Mouse (Mus musculus): ENCODE results near the gene Irf9. TPM values are rescaled to one million over a fixed set of nuclear protein-coding genes. Genes with fewer than 3 reads are reported as not detected.

Irf9 gene
- polyA plus RNA-seq, 1 experiment from 2014 or later: 10.7 TPM

DNA sequence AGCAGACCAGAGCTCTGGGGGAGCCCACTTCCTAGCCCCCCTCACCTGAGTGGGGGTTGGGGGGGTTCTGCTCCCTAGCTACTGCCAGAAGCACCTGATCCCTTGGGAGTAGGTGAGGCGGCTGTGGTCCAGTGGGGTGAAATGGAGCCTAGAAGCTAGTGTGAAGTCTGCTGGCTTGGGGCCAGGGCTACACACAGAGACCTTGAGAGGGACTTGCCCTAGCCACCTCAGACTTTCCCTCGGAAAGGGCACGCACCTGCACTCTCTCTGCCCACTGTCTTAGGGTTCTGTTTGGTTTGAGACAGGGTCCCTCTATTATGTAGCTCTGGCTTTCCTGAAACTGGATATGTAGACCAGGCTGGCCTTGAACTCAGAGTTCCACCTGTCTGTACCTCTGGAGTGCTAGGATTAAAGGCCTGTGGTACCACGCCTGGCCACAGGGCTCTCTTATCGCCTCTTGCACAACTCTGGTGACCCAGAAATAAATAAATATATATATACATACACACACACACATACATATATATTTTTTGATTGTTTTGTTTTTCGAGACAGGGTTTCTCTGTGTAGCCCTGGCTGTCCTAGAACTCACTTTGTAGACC is 24.6 kb upstream of the Irf9 start:
- Histone ChIP-seq H3K4me2 (ENCODE audit: low read depth, low read length) (peak overlapping the region; percentile 93), H3K27ac (ENCODE audit: low read length) (peak overlapping the region; percentile 93), H3K9me3 (replicated peaks; ENCODE audit: control insufficient read depth, low read length) (no peaks in the 10 kb centered on the region), H3K4me3 (replicated peaks; ENCODE audit: low read length) (peak overlapping the region; percentile 98), H3K9ac (ENCODE audit: low read length) (peak overlapping the region; percentile 96), H3K4me1 (ENCODE audit: control insufficient read depth, insufficient read depth, low read length) (peaks cover 13% of the 10 kb centered on the region), H3K27me3 (ENCODE audit: control insufficient read depth, insufficient read depth, low read length) (no peaks in the 10 kb centered on the region), H3K36me3 (ENCODE audit: control insufficient read depth, insufficient read depth, low read length) (peaks cover 7% of the 10 kb centered on the region)
- ATAC-seq (ENCODE audit: insufficient read depth, low FRiP score): peak; percentile 38
- WGBS: 24% methylated on average over 6 of the region's 6 CpGs

DNA sequence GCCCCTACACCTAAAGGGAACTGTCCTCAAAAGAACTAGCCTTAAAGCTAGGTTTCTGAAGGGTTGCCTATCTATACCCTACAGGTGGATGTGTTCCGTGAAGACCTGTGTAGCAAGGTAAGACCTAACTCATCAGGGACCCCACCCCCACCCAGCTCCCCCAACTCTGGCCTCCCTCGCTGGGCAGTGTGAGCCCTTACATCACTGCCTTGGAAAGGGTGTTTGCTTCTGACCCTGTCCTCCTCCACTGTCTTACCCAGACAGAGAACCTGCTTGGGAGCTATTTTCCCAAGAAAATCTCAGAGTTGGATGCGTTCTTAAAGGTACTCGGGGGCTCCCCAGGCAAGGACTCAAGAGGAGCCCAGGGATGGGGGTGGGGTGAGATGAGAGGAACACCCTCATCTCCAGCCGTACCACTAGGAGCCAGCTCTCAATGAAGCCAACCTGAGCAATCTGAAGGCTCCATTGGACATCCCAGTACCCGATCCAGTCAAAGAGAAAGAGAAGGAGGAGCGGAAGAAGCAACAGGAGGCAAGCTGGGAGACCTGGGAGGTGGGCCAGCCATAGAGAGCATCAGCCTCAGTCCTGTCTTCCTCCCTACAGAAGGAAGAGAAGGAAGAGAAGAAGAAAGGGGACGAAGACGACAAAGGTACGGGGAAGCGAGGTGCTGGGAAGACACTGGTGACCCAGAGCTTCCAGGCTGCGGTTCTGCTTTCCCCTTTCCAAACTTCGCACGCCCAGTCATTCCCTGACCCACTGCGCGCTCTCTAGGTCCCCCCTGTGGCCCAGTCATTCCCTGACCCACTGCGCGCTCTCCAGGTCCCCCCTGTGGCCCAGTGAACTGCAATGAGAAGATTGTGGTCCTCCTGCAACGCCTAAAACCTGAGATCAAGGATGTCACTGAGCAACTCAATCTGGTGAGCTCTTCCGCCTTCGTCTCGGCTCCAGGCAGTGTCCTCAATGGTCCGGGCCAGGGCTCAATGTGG is 23.6 kb upstream of the Irf9 start:
- H3K9ac ChIP-seq (ENCODE audit: low read length): no peak overlapping the region
- H3K27ac ChIP-seq (ENCODE audit: low read length): no peak overlapping the region
- H3K4me3 ChIP-seq (replicated peaks; ENCODE audit: low read length): no peak overlapping the region
- H3K36me3 ChIP-seq (ENCODE audit: control insufficient read depth, insufficient read depth, low read length): peaks cover 7% of the 10 kb centered on the region
- 87% methylated on average over 23 of the region's 23 CpGs for WGBS
- no peaks in the 10 kb centered on the region for H3K27me3 ChIP-seq (ENCODE audit: control insufficient read depth, insufficient read depth, low read length)
- no peak for ATAC-seq (ENCODE audit: insufficient read depth, low FRiP score)
- H3K9me3 ChIP-seq (replicated peaks; ENCODE audit: control insufficient read depth, low read length): no peaks in the 10 kb centered on the region
- no peak overlapping the region for H3K4me2 ChIP-seq (ENCODE audit: low read depth, low read length)
- peaks cover 13% of the 10 kb centered on the region for H3K4me1 ChIP-seq (ENCODE audit: control insufficient read depth, insufficient read depth, low read length)

- Histone ChIP-seq H3K4me3 (replicated peaks; ENCODE audit: low read length) (no peak overlapping the region), H3K27ac (ENCODE audit: low read length) (no peak overlapping the region), H3K4me2 (ENCODE audit: low read depth, low read length) (no peak overlapping the region), H3K36me3 (ENCODE audit: control insufficient read depth, insufficient read depth, low read length) (peaks cover 7% of the 10 kb centered on the region), H3K4me1 (ENCODE audit: control insufficient read depth, insufficient read depth, low read length) (peaks cover 19% of the 10 kb centered on the region), H3K27me3 (ENCODE audit: control insufficient read depth, insufficient read depth, low read length) (no peaks in the 10 kb centered on the region), H3K9ac (ENCODE audit: low read length) (no peak overlapping the region), H3K9me3 (replicated peaks; ENCODE audit: control insufficient read depth, low read length) (no peaks in the 10 kb centered on the region)
- no peak for ATAC-seq (ENCODE audit: insufficient read depth, low FRiP score)
- WGBS: 91% methylated on average over 16 of the region's 16 CpGs
Observed at GRCm38 (mm10) chr14:55580731-55581130, 22.6 kb upstream of the Irf9 start.

GRCm38 (mm10) chr14:55581981-55582681 is 21.2 kb upstream of the Irf9 start:
- no peak for ATAC-seq (ENCODE audit: insufficient read depth, low FRiP score)
- Histone ChIP-seq H3K9ac (ENCODE audit: low read length) (no peak overlapping the region), H3K4me3 (replicated peaks; ENCODE audit: low read length) (no peak overlapping the region), H3K36me3 (ENCODE audit: control insufficient read depth, insufficient read depth, low read length) (peaks cover 7% of the 10 kb centered on the region), H3K4me2 (ENCODE audit: low read depth, low read length) (no peak overlapping the region), H3K27me3 (ENCODE audit: control insufficient read depth, insufficient read depth, low read length) (no peaks in the 10 kb centered on the region), H3K9me3 (replicated peaks; ENCODE audit: control insufficient read depth, low read length) (no peaks in the 10 kb centered on the region), H3K4me1 (ENCODE audit: control insufficient read depth, insufficient read depth, low read length) (peaks cover 20% of the 10 kb centered on the region), H3K27ac (ENCODE audit: low read length) (no peak overlapping the region)
- 68% methylated on average over 9 of the region's 9 CpGs for WGBS

- peak overlapping the region; percentile 75 for H3K9ac ChIP-seq (ENCODE audit: low read length)
- H3K27me3 ChIP-seq (ENCODE audit: control insufficient read depth, insufficient read depth, low read length): no peaks in the 10 kb centered on the region
- no peak for ATAC-seq (ENCODE audit: insufficient read depth, low FRiP score)
- no peaks in the 10 kb centered on the region for H3K9me3 ChIP-seq (replicated peaks; ENCODE audit: control insufficient read depth, low read length)
- peak overlapping the region; percentile 63 for H3K4me3 ChIP-seq (replicated peaks; ENCODE audit: low read length)
- 37% methylated on average over 5 of the region's 5 CpGs for WGBS
- peak overlapping the region; percentile 80 for H3K4me2 ChIP-seq (ENCODE audit: low read depth, low read length)
- peaks cover 8% of the 10 kb centered on the region; the same call in 1 of the 2 replicates for H3K4me1 ChIP-seq (ENCODE audit: control insufficient read depth, insufficient read depth, low read length)
- H3K27ac ChIP-seq (ENCODE audit: low read length): no peak overlapping the region
- peaks cover 11% of the 10 kb centered on the region for H3K36me3 ChIP-seq (ENCODE audit: control insufficient read depth, insufficient read depth, low read length)
Observed at GRCm38 (mm10) chr14:55584303-55584701, 19.1 kb upstream of the Irf9 start.

DNA sequence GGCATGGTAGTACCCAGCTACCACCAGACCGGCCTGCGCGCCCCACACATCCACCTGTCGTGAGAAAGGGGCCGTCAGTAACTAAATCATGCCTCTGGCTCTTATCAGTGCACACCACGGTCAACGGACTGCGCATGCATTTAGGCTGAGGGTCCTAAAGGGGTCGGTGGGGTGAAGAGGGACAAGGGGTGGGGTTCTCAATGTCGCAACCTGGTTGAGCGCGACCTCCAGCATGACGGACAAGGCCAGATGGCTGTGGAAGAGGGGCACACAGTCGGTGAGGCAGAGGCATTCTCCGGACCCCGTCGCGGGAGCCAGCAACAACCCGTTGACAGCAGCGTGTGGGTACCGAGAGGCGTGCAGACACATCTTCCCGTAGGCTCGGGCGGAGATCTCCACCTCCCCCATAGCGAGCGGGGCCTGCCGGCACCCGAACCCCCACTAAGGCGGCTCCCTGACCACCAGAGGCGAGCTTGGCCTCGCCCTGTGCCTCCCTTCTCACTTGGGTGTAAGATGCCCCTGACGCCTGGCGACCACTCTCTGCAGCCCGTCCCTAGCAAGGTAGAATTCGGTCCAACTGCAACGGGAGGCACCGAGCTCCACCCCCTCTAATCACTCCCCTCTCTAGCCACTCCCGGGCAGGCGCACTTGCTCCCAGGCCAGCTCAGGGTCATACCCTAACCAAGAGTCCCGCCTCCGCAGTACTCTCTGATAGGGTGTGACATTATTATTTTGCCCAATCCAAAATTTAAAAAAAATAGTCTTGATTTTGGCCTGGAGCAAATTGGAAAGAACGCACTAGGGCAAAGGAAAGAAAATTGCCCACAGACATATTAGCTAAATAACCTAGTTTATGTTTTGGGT is 18.4 kb upstream of the Irf9 start, which contains the start of gene Emc9:
Emc9 (minus strand) TSS at position 601 of the 864 bp plus-strand sequence.
- Histone ChIP-seq H3K4me3 (replicated peaks; ENCODE audit: low read length) (peak within 1 kb of the TSS; percentile 63), H3K36me3 (ENCODE audit: control insufficient read depth, insufficient read depth, low read length) (peaks cover 11% of the 10 kb centered on the region), H3K4me1 (ENCODE audit: control insufficient read depth, insufficient read depth, low read length) (peaks cover 12% of the 10 kb centered on the region), H3K4me2 (ENCODE audit: low read depth, low read length) (peak within 1 kb of the TSS; percentile 80), H3K9me3 (replicated peaks; ENCODE audit: control insufficient read depth, low read length) (no peaks in the 10 kb centered on the region), H3K9ac (ENCODE audit: low read length) (peak within 1 kb of the TSS; percentile 75), H3K27ac (ENCODE audit: low read length) (peak within 1 kb of the TSS; percentile 67), H3K27me3 (ENCODE audit: control insufficient read depth, insufficient read depth, low read length) (no peaks in the 10 kb centered on the region)
- peak; percentile 89 for ATAC-seq (ENCODE audit: insufficient read depth, low FRiP score)
- WGBS: 3% methylated on average over 43 of the region's 43 CpGs

DNA sequence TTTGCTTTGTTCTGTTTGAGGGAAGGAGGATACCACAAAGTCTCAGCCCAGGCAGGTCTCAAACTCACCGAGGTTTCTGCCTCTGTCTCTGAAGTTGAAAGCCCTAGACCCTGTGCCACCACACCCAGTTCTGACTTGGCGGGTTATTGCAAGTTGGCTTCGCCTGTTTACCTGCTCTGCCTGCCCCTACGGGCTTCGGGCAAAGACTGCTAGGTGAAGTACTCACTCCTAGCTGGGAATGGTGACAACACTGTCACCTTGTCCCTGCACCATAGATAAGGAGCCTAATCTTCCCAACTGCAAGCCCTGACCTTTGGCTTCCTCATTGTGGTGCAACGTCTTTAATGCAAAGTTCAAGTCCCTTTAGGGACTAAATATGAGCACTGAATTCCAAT is 17.8 kb upstream of the Irf9 start:
- peak; percentile 51 for ATAC-seq (ENCODE audit: insufficient read depth, low FRiP score)
- peak overlapping the region; percentile 67 for H3K27ac ChIP-seq (ENCODE audit: low read length)
- WGBS: 46% methylated on average over 6 of the region's 6 CpGs

DNA sequence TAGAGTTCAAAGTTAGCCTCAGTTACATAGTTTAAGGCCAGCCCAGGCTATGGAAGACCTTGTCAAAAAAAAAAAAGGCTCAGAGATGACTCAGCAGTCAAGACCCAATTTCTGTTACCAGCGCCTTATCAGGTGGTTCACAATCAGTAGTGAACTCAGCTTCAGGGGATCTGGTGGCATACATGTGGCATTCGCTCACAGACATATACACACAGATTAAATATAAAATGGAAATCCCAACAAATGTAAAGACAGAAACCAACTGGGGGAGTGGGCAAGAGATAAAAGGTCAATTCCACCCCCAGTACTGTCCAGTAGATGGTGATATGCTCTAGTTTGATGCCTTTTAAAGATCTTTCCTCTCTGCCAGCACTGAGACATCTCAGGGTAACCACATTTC is 17.2 kb upstream of the Irf9 start:
- Histone ChIP-seq H3K9ac (ENCODE audit: low read length) (no peak overlapping the region), H3K4me2 (ENCODE audit: low read depth, low read length) (no peak overlapping the region), H3K27ac (ENCODE audit: low read length) (peak overlapping the region; percentile 67; the same call in 1 of the 2 replicates), H3K4me1 (ENCODE audit: control insufficient read depth, insufficient read depth, low read length) (peaks cover 15% of the 10 kb centered on the region), H3K27me3 (ENCODE audit: control insufficient read depth, insufficient read depth, low read length) (no peaks in the 10 kb centered on the region), H3K4me3 (replicated peaks; ENCODE audit: low read length) (no peak overlapping the region), H3K9me3 (replicated peaks; ENCODE audit: control insufficient read depth, low read length) (no peaks in the 10 kb centered on the region), H3K36me3 (ENCODE audit: control insufficient read depth, insufficient read depth, low read length) (0 out of 2 replicates have a peak, but pooled peaks cover 4% of the 10 kb centered on the region)
- 89% methylated on average over 2 of the region's 2 CpGs for WGBS
- ATAC-seq (ENCODE audit: insufficient read depth, low FRiP score): no peak

More for the DNA sequence above, 17.8 kb upstream of the Irf9 start:
- no peaks in the 10 kb centered on the region for H3K9me3 ChIP-seq (replicated peaks; ENCODE audit: control insufficient read depth, low read length)
- 0 out of 2 replicates have a peak overlapping the region, but pooled peaks have one; percentile 18 for H3K9ac ChIP-seq (ENCODE audit: low read length)
- H3K4me1 ChIP-seq (ENCODE audit: control insufficient read depth, insufficient read depth, low read length): peaks cover 15% of the 10 kb centered on the region
- peaks cover 7% of the 10 kb centered on the region; the same call in 1 of the 2 replicates for H3K36me3 ChIP-seq (ENCODE audit: control insufficient read depth, insufficient read depth, low read length)
- H3K27me3 ChIP-seq (ENCODE audit: control insufficient read depth, insufficient read depth, low read length): no peaks in the 10 kb centered on the region
- H3K4me3 ChIP-seq (replicated peaks; ENCODE audit: low read length): peak overlapping the region; percentile 63
- H3K4me2 ChIP-seq (ENCODE audit: low read depth, low read length): peak overlapping the region; percentile 80

Measured in stomach, embryonic 16.5 days (tissue).